Mouse (Mus musculus): ENCODE results near the gene Npm3. TPM values are rescaled to one million over a fixed set of nuclear protein-coding genes. Genes with fewer than 3 reads are reported as not detected.

Gene Npm3
- polyA plus RNA-seq, 1 experiment from 2014 or later: 4.6 TPM

DNA sequence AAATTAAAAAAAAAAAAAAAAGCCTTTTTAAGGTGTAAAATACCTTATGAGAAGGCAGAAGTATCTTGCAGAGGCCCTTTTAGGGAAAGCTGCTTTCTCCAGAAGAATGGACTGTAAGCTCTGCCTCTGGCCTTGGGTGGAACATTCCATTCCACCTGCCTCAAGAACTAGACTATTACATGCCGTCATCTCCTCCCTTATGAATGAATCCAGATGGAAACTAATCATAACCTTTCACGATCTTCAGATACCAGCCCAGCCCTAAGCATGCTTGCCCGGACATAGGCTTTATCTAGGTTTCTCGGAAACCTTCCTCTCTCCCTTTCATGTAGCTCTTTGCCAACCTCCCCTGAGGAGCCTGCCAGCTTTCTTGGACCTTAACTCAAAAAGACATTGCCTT is 38.9 kb upstream of the Npm3 start:
- H3K27ac ChIP-seq (ENCODE audit: low read length): no peak overlapping the region
- 38% methylated on average over 4 of the region's 4 CpGs for WGBS (ENCODE audit: insufficient replicate concordance)
- no peak overlapping the region for H3K4me2 ChIP-seq (ENCODE audit: low read depth, low read length)
- peaks cover 26% of the 10 kb centered on the region for H3K4me1 ChIP-seq (ENCODE audit: control insufficient read depth, low read depth, low read length)
- H3K9me3 ChIP-seq (replicated peaks; ENCODE audit: control insufficient read depth, low read length): no peaks in the 10 kb centered on the region
- no peaks in the 10 kb centered on the region for H3K27me3 ChIP-seq (ENCODE audit: control insufficient read depth, insufficient read depth, low read depth, low read length)
- ATAC-seq (ENCODE audit: low read depth): no peak
- no peak overlapping the region for H3K4me3 ChIP-seq (ENCODE audit: low read depth, low read length)
- H3K36me3 ChIP-seq (ENCODE audit: control insufficient read depth, insufficient read depth): no peaks in the 10 kb centered on the region
- H3K9ac ChIP-seq (ENCODE audit: low read depth, low read length): no peak overlapping the region

DNA sequence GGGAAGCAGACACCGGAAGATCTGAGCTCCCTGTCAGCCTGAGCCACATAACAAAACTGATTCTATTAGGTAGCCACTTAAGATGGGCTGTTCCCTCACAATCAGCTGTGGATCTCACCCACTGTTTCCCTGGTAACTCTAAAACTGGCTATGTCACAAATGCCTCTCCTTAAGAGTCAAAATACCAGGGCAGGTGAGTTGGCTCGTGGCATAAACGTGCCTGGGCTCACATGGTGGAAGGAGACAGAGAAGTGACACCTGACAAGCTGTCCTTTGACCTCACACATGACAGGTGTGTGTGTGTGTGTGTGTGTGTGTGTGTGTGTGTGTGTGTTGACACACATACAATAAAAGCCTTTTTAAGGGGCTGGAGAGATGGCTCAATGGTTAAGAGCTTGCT is 38.1 kb upstream of the Npm3 start:
- no peaks in the 10 kb centered on the region for H3K36me3 ChIP-seq (ENCODE audit: control insufficient read depth, insufficient read depth)
- H3K27ac ChIP-seq (ENCODE audit: low read length): no peak overlapping the region
- 67% methylated on average over 3 of the region's 3 CpGs for WGBS (ENCODE audit: insufficient replicate concordance)
- H3K9ac ChIP-seq (ENCODE audit: low read depth, low read length): no peak overlapping the region
- H3K27me3 ChIP-seq (ENCODE audit: control insufficient read depth, insufficient read depth, low read depth, low read length): no peaks in the 10 kb centered on the region
- no peaks in the 10 kb centered on the region for H3K9me3 ChIP-seq (replicated peaks; ENCODE audit: control insufficient read depth, low read length)
- ATAC-seq (ENCODE audit: low read depth): no peak
- H3K4me2 ChIP-seq (ENCODE audit: low read depth, low read length): no peak overlapping the region
- no peak overlapping the region for H3K4me3 ChIP-seq (ENCODE audit: low read depth, low read length)
- H3K4me1 ChIP-seq (ENCODE audit: control insufficient read depth, low read depth, low read length): peaks cover 26% of the 10 kb centered on the region

DNA sequence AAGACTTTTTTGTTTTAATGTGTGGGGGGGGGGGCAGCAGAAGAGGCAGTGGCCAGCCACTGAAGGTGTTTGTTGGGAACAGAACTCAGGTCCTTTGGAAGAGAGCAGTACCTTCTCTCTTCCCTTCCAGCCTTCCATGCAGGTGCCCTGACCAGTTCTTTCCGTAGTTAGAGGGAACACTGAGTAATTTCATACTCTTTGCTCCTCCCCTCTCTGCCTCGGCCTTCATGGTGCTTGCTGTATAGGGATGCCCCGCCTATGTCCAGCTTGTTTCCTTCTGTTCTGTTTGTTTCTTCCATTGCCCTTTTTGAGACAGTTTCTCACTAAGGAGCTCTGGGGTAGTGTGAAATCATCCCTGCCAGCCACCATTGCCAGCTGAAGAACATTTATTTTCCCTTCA is 36.1 kb upstream of the Npm3 start:
- no peak for ATAC-seq (ENCODE audit: low read depth)
- H3K27ac ChIP-seq (ENCODE audit: low read length): no peak overlapping the region
- 53% methylated on average over 3 of the region's 3 CpGs for WGBS (ENCODE audit: insufficient replicate concordance)

DNA sequence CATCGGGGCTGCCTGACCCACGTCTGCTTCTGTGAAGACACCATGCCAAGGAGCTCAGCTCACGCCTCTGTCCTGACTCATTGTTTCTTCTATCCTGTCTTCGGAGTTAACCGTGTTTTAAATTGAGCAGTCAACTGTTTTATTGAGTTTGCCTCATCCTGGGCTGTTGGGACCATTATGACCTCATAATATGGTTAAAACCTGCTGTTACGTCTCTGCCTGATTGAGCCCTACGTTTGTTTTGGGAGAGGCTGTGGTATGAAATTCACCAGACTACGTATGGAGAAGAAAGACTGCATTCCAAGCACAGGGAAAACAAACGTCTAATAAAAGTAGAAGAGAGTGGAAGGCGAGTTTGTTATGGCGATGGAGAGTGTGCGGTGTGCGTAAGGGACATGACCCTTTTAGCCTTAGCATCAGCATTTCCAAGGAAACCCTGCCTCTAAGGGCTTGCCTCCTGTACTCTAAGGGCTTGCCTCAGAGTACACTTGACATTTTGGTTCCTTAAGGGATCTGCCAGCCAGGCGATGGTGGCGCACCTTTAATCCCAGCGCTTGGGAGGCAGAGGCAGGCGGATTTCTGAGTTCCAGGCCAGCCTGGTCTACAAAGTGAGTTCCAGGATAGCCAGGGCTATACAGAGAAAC is 34.7 kb upstream of the Npm3 start:
- WGBS (ENCODE audit: insufficient replicate concordance): 36% methylated on average over 17 of the region's 17 CpGs
- H3K4me1 ChIP-seq (ENCODE audit: control insufficient read depth, low read depth, low read length): peaks cover 31% of the 10 kb centered on the region
- ATAC-seq (ENCODE audit: low read depth): no peak

More for the DNA sequence above, 36.1 kb upstream of the Npm3 start:
- no peaks in the 10 kb centered on the region for H3K27me3 ChIP-seq (ENCODE audit: control insufficient read depth, insufficient read depth, low read depth, low read length)
- H3K9me3 ChIP-seq (replicated peaks; ENCODE audit: control insufficient read depth, low read length): no peaks in the 10 kb centered on the region
- no peak overlapping the region for H3K9ac ChIP-seq (ENCODE audit: low read depth, low read length)
- H3K4me2 ChIP-seq (ENCODE audit: low read depth, low read length): no peak overlapping the region
- no peak overlapping the region for H3K4me3 ChIP-seq (ENCODE audit: low read depth, low read length)
- H3K4me1 ChIP-seq (ENCODE audit: control insufficient read depth, low read depth, low read length): peaks cover 31% of the 10 kb centered on the region
- 0 out of 2 replicates have a peak, but pooled peaks cover 3% of the 10 kb centered on the region for H3K36me3 ChIP-seq (ENCODE audit: control insufficient read depth, insufficient read depth)

DNA sequence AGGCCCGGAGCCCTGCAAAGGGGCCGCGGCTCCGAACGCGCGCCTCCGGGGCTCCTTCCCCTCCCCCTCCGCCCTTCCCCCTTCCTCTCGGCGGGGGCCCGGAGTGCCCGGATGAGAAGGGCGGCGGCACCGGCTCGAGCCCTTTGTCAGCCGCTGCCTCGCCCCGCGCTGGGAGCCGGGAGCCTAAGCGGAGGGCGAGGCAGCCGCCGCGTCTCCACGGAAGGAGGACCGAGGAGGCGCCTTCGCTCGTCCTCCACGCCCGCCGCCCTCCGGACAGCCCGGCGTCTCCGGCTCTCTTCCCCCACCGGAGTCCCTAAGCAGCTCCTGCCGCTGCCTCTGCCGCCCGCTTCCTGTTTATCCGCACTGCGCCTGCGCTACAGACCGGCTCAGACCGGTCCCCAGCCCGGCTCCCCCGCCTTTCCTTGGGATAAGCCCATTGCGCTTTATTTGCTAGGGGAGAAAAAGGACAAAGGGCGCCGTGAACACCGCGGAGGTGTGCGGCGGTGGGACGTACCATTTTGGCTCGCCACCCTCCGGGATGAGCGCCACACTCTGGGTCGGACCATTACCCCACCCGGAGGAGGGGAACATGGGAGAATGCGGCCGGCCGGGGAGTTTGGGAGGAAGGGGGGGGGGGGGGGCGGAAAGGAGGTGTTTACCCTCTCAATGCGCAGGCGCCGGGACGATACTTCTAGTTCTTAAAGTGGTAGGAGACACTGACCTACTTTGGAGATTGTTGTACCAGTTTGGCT is 34.0 kb upstream of the Npm3 start, which contains the start of gene Mgea5:
Gene Mgea5 (minus strand): TSS at position 657 of the 752 bp plus-strand sequence.
- H3K4me1 ChIP-seq (ENCODE audit: control insufficient read depth, low read depth, low read length): peaks cover 29% of the 10 kb centered on the region
- H3K27me3 ChIP-seq (ENCODE audit: control insufficient read depth, insufficient read depth, low read depth, low read length): no peaks in the 10 kb centered on the region
- ATAC-seq (ENCODE audit: low read depth): peak; percentile 96
- peak within 1 kb of the TSS; percentile 98 for H3K27ac ChIP-seq (ENCODE audit: low read length)
- WGBS (ENCODE audit: insufficient replicate concordance): under 1% methylated on average over 66 of the region's 71 CpGs
- H3K9me3 ChIP-seq (replicated peaks; ENCODE audit: control insufficient read depth, low read length): no peaks in the 10 kb centered on the region
- peak within 1 kb of the TSS; percentile 93 for H3K9ac ChIP-seq (ENCODE audit: low read depth, low read length)
- peak within 1 kb of the TSS; percentile 89 for H3K4me2 ChIP-seq (ENCODE audit: low read depth, low read length)
- peak within 1 kb of the TSS; percentile 86 for H3K4me3 ChIP-seq (ENCODE audit: low read depth, low read length)
- H3K36me3 ChIP-seq (ENCODE audit: control insufficient read depth, insufficient read depth): peaks cover 14% of the 10 kb centered on the region

More for the DNA sequence above, 34.7 kb upstream of the Npm3 start:
- Histone ChIP-seq H3K36me3 (ENCODE audit: control insufficient read depth, insufficient read depth) (peaks cover 9% of the 10 kb centered on the region), H3K4me2 (ENCODE audit: low read depth, low read length) (peak overlapping the region; percentile 89), H3K9me3 (replicated peaks; ENCODE audit: control insufficient read depth, low read length) (no peaks in the 10 kb centered on the region), H3K9ac (ENCODE audit: low read depth, low read length) (peak overlapping the region; percentile 84), H3K4me3 (ENCODE audit: low read depth, low read length) (peak overlapping the region; percentile 86), H3K27ac (ENCODE audit: low read length) (peak overlapping the region; percentile 98), H3K27me3 (ENCODE audit: control insufficient read depth, insufficient read depth, low read depth, low read length) (no peaks in the 10 kb centered on the region)

DNA sequence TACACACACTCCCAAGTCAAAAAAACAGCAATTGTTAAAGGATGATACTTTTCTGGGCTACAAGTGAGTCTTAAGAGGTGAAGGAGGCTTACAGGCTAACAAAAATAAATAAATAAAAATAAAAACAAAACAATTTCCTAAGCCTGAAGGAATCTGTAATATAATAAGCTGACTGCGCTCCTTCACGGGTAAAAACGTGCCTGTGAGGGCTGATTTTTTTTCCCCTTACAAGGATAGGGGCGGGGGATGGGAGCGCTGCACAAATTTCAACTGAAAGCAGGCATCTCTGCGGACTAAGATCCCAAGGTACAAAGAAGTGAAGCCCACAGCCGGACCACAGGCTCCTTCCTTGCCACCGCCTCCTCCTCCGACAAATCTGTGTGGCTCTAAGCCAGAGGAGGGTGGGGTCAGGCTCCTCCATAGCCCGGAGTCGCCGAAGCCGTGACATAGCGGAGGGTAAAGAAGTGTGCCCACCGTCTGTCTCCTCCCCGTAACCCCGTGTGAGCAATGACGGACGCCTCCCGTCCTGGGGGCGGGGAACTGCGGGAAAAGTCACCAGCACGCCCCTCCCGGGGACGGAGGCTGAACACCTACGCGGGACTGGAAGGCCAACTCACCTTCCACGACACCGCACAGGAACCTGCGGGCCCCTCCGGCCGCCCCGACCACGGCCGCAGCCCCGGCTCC is 33.1 kb upstream of the Npm3 start:
- Histone ChIP-seq H3K9me3 (replicated peaks; ENCODE audit: control insufficient read depth, low read length) (no peaks in the 10 kb centered on the region), H3K27me3 (ENCODE audit: control insufficient read depth, insufficient read depth, low read depth, low read length) (no peaks in the 10 kb centered on the region), H3K27ac (ENCODE audit: low read length) (peak overlapping the region; percentile 98), H3K4me1 (ENCODE audit: control insufficient read depth, low read depth, low read length) (peaks cover 29% of the 10 kb centered on the region), H3K9ac (ENCODE audit: low read depth, low read length) (peak overlapping the region; percentile 93), H3K4me2 (ENCODE audit: low read depth, low read length) (peak overlapping the region; percentile 89), H3K4me3 (ENCODE audit: low read depth, low read length) (peak overlapping the region; percentile 86), H3K36me3 (ENCODE audit: control insufficient read depth, insufficient read depth) (peaks cover 23% of the 10 kb centered on the region)
- peak; percentile 42 for ATAC-seq (ENCODE audit: low read depth)
- WGBS (ENCODE audit: insufficient replicate concordance): 1% methylated on average over 36 of the region's 36 CpGs

DNA sequence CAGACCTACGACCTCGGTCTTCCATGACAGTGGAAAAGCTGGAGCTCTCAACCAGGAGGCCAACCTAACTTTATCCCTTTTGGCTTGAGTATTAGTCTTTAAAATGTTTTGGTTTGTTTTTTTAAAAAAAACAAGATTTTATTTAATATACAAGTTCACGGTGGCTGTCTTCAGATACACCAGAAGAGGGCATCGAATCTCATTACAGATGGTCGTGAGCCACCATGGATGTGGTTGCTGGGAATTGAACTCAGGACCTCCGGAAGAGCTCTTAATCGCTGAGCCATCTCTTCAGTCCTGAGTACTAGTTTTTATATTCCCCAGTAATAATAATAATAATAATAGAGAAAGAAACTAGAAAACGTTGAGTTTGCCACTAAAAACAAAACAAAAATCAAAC is 32.3 kb upstream of the Npm3 start:
- peaks cover 29% of the 10 kb centered on the region for H3K4me1 ChIP-seq (ENCODE audit: control insufficient read depth, low read depth, low read length)
- H3K4me3 ChIP-seq (ENCODE audit: low read depth, low read length): peak overlapping the region; percentile 86
- H3K4me2 ChIP-seq (ENCODE audit: low read depth, low read length): peak overlapping the region; percentile 89
- H3K27me3 ChIP-seq (ENCODE audit: control insufficient read depth, insufficient read depth, low read depth, low read length): no peaks in the 10 kb centered on the region
- ATAC-seq (ENCODE audit: low read depth): no peak
- no peak overlapping the region for H3K27ac ChIP-seq (ENCODE audit: low read length)
- H3K9me3 ChIP-seq (replicated peaks; ENCODE audit: control insufficient read depth, low read length): no peaks in the 10 kb centered on the region
- 55% methylated on average over 8 of the region's 8 CpGs for WGBS (ENCODE audit: insufficient replicate concordance)
- peaks cover 25% of the 10 kb centered on the region for H3K36me3 ChIP-seq (ENCODE audit: control insufficient read depth, insufficient read depth)
- H3K9ac ChIP-seq (ENCODE audit: low read depth, low read length): peak overlapping the region; percentile 93; the same call in 1 of the 2 replicates

DNA sequence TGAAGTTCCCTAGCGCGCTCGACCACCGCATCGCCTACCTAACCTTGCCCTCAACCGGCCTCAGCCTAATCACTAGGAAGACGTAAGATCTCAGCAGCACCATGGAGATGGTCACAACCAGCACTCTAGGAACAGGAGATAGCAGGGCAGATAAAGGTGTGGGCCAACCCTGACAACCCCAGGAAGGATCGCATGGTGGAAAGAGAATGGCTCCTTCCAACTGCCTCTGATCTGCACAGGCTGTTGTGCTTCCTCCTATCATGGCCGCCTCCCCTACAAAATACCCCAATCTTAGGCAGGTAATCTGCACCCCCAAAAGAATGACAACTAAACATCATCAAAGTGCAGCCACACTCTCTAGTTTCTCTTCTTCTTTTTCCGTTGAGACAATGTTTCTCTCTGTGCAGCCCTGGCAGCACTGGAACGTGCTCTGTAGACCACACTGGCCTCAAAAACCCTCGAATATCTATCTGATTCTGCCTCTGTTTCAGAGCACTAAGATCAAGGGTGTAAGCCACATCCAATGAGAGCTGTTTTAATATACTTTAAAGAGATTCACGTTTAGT is 31.0 kb upstream of the Npm3 start:
- H3K27ac ChIP-seq (ENCODE audit: low read length): no peak overlapping the region
- H3K9ac ChIP-seq (ENCODE audit: low read depth, low read length): no peak overlapping the region
- H3K36me3 ChIP-seq (ENCODE audit: control insufficient read depth, insufficient read depth): peaks cover 35% of the 10 kb centered on the region
- 58% methylated on average over 13 of the region's 13 CpGs for WGBS (ENCODE audit: insufficient replicate concordance)
- peaks cover 29% of the 10 kb centered on the region for H3K4me1 ChIP-seq (ENCODE audit: control insufficient read depth, low read depth, low read length)
- ATAC-seq (ENCODE audit: low read depth): no peak
- H3K9me3 ChIP-seq (replicated peaks; ENCODE audit: control insufficient read depth, low read length): no peaks in the 10 kb centered on the region
- peak overlapping the region; percentile 86 for H3K4me3 ChIP-seq (ENCODE audit: low read depth, low read length)
- no peaks in the 10 kb centered on the region for H3K27me3 ChIP-seq (ENCODE audit: control insufficient read depth, insufficient read depth, low read depth, low read length)
- peak overlapping the region; percentile 89 for H3K4me2 ChIP-seq (ENCODE audit: low read depth, low read length)
